Mouse (Mus musculus) liver, adult 2 months (tissue): ENCODE measurements around the gene Pibf1.

Source experiments
- CTCF ChIP-seq: fragments of 200-500 bp; IDR thresholded peaks from 2 replicates; pipeline ENCODE4 v1.5.1; 2011; ENCODE audit warnings: low read depth, low read length, control low read depth
- POLR2A ChIP-seq: fragments of 200-500 bp; IDR thresholded peaks from 2 replicates; pipeline ENCODE4 v1.6.1; 2011; ENCODE audit warnings: low read length, control low read depth; ENCODE audit not compliant: insufficient read depth; ENCODE audit errors: extremely low read depth

DNA sequence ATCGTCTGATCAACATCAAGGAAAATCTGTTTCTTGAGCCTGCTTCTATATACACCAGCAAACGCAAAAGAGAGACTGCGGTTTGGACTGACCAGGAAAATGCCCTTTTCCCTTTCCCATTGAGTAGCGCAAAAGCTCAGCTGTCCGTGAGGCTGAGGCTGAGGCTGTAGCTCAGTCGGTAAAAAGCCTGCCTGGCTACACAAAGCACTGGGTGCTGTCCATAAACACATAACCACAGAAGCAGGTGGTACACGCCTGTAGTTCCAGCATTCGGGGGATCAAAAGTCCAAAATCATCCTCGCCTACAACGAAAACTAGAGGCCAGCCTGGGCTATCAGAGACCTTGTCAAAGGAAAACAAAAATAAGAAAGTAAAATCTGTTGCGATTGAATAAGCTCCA lies 141.3 kb downstream of the Pibf1 start:
- TF ChIP-seq POLR2A, result no peak
- TF ChIP-seq CTCF, result no peak
